Mouse (Mus musculus): ENCODE data around the gene Ep300. TPM values are rescaled to one million over a fixed set of nuclear protein-coding genes. Genes with fewer than 3 reads are reported as not detected.

Ep300 gene
- total RNA-seq (2014; rRNA removed) (42.4 and 50.1 TPM in 2 replicates), polyA plus RNA-seq (2015; fragmentation: Nextera tagmentation; extraction: Ambion mirVana) (8.6 and 15.6 TPM in 2 replicates)

DNA sequence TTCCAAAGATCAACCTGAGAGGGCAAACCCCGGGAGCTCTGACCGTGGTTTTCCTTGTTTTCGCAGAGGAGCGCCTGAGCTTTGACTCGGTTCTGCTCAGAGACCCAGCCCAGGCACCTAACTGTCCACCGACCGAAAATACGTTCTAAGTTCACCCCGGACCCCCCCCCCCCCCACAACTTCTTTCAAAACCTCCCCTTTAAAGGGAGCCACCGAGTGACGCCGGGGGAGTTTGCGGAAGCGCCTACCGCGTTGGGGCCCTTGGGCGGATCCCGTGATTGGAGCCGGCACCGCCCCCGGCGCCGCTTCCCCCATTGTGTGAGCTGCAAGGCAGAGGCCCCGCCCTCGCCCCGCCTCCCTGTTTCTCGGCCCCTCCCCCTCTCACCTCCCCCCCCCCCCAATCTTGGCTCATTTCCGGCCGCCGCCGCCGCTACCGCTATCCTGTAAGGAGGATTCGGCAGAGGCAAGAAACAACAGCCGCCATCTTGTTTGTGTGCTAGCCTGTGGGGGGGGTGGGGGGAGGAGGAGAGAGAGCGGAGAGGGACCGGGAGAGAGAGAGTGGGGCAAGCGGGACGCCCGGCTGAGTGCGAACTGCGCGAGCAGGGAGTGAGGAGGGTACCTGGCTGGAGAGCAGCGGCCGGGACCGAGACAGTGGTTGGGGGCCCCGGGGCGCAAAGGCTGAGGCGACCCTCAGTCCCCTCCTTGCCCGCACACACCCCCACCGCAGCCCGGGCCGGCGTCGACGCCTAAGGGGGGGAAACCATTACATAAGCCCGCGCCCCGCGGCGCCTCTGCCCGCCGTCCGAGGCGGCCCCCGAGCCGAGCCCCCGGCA is at the start of gene Ep300:
Ep300 (plus strand) TSS at position 439 of the 833 bp plus-strand sequence.
- Histone ChIP-seq H3K27me3 (ENCODE audit: insufficient read depth, low read length) (no peaks in the 10 kb centered on the region), H3K4me1 (ENCODE audit: insufficient read depth) (peaks cover 10% of the 10 kb centered on the region; the same call in 1 of the 2 replicates), H3K27ac (ENCODE audit: low read depth, low read length) (peak within 1 kb of the TSS; percentile 100), H3K9ac (peak within 1 kb of the TSS; percentile 100), H3K4me3 (ENCODE audit: low read depth, low read length) (peak within 1 kb of the TSS; percentile 97), H3K9me3 (ENCODE audit: low read length) (no peaks in the 10 kb centered on the region), H3K36me3 (ENCODE audit: insufficient read depth) (no peaks in the 10 kb centered on the region), H3K4me2 (ENCODE audit: low read depth) (peak within 1 kb of the TSS; percentile 83)
- no peak for TF ChIP-seq CTCF (IDR thresholded peaks at IDR 0.05; ENCODE audit: low read depth)
- WGBS: under 1% methylated on average over 38 of the region's 68 CpGs
- DNase-seq (peak; percentile 98), ATAC-seq (peak; percentile 94)

DNA sequence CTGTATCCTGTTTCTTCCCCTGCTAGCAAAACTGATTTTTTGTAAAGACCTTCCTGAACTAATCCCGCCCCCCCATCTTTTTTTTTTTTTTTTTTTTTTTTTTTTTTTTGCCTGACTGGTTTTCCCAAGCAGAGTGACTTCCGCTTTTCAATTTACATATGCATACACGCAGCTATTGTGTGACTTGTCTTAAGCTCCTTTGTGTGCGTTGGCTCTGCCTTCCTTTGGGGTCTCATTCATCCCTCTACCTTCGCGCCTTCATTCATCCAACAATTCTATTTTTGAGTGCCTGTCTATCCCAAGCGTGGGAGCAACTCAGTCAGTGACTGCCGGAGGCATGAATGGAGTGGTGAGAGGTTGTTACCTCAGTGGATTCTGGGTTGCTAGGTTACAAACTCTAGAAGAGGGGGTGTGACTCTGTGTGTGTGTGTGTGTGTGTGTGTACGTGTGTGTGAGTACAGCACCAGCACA is 49.2 kb upstream of the Ep300 start:
- peak; percentile 95 for ATAC-seq

DNA sequence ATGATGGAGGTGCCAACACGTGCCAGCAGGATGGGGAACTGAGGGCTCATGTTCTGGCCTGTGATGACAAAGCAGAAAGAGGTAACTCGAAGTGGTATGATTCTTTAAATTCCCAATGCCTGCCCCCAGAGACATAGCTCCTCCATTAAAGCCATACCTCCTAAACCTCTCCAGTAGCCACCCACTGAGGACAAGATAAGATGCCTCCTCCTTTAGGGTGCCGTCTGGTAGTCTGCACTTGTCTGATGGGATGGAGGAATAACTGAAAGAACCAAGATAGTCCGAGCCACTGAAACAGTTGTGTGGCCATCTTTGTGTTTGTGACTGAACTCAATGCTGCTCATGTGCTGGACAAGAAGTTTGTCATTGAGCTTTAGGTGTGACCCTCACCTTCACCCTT is 47.0 kb upstream of the Ep300 start:
- TF ChIP-seq CTCF (IDR thresholded peaks at IDR 0.05; ENCODE audit: low read depth): no peak
- Histone ChIP-seq H3K4me1 (ENCODE audit: insufficient read depth) (no peaks in the 10 kb centered on the region), H3K4me2 (ENCODE audit: low read depth) (no peak overlapping the region), H3K27me3 (ENCODE audit: insufficient read depth, low read length) (no peaks in the 10 kb centered on the region), H3K9ac (no peak overlapping the region), H3K36me3 (ENCODE audit: insufficient read depth) (no peaks in the 10 kb centered on the region), H3K4me3 (ENCODE audit: low read depth, low read length) (no peak overlapping the region), H3K27ac (ENCODE audit: low read depth, low read length) (no peak overlapping the region), H3K9me3 (ENCODE audit: low read length) (no peaks in the 10 kb centered on the region)
- no peak for DNase-seq
- WGBS: 87% methylated on average over 4 of the region's 4 CpGs
- ATAC-seq: no peak

More for the DNA sequence above, 49.2 kb upstream of the Ep300 start:
- no peak overlapping the region for H3K9ac ChIP-seq
- H3K27me3 ChIP-seq (ENCODE audit: insufficient read depth, low read length): no peaks in the 10 kb centered on the region
- H3K9me3 ChIP-seq (ENCODE audit: low read length): no peaks in the 10 kb centered on the region
- H3K27ac ChIP-seq (ENCODE audit: low read depth, low read length): no peak overlapping the region
- H3K4me3 ChIP-seq (ENCODE audit: low read depth, low read length): no peak overlapping the region
- DNase-seq: peak; percentile 75
- H3K4me2 ChIP-seq (ENCODE audit: low read depth): no peak overlapping the region
- no peak for TF ChIP-seq CTCF (IDR thresholded peaks at IDR 0.05; ENCODE audit: low read depth)
- WGBS: 3% methylated on average over 9 of the region's 9 CpGs
- no peaks in the 10 kb centered on the region for H3K4me1 ChIP-seq (ENCODE audit: insufficient read depth)
- no peaks in the 10 kb centered on the region for H3K36me3 ChIP-seq (ENCODE audit: insufficient read depth)

DNA sequence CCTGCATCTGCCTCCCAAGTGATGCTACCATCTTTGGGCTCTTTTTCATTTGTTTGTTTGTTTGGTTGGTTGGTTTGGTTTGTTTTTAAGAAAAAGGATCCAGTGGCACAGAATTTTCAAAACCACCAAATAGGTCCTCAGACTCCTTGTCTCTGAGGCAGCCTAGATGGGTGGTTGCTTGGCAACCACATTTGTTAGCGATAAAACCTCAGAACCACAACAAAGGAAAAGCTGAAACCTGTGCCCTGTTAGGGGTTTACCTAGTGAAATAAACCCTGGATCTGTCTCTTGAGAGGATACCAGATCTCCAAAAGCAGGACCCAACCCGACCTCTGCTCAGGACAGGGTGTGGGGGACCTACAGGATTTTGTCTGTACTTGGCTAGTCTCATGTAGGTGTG is 45.6 kb upstream of the Ep300 start:
- no peaks in the 10 kb centered on the region for H3K27me3 ChIP-seq (ENCODE audit: insufficient read depth, low read length)
- H3K9ac ChIP-seq: no peak overlapping the region
- H3K4me1 ChIP-seq (ENCODE audit: insufficient read depth): no peaks in the 10 kb centered on the region
- no peak overlapping the region for H3K4me2 ChIP-seq (ENCODE audit: low read depth)
- no peak for ATAC-seq
- H3K4me3 ChIP-seq (ENCODE audit: low read depth, low read length): no peak overlapping the region
- H3K27ac ChIP-seq (ENCODE audit: low read depth, low read length): no peak overlapping the region
- TF ChIP-seq CTCF (IDR thresholded peaks at IDR 0.05; ENCODE audit: low read depth): no peak
- no peaks in the 10 kb centered on the region for H3K36me3 ChIP-seq (ENCODE audit: insufficient read depth)
- no peaks in the 10 kb centered on the region for H3K9me3 ChIP-seq (ENCODE audit: low read length)
- 65% methylated on average over 2 of the region's 2 CpGs for WGBS
- peak; percentile 31 for DNase-seq

DNA sequence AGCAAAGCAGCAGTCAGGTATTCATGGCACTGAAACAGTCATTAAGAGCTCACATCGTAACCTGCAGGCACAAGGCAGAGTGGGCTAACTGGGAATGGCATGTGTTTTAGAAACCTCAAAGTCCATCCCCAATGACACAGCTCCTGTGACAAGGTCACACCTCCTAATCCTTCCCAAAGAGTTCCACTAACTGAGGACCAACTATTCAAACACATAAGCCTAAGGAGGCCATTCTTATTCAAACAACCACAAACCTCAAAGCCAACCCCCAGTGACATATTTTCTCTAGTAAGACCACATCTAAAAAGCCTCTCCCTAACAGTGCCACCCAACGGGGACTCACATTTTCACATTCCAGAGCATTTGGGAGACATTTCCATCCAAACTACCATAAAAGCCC is 40.2 kb upstream of the Ep300 start:
- ATAC-seq (no peak), DNase-seq (no peak)
- H3K4me2 ChIP-seq (ENCODE audit: low read depth): no peak overlapping the region
- H3K9me3 ChIP-seq (ENCODE audit: low read length): no peaks in the 10 kb centered on the region
- H3K27ac ChIP-seq (ENCODE audit: low read depth, low read length): no peak overlapping the region
- H3K4me3 ChIP-seq (ENCODE audit: low read depth, low read length): no peak overlapping the region
- H3K36me3 ChIP-seq (ENCODE audit: insufficient read depth): no peaks in the 10 kb centered on the region
- no peaks in the 10 kb centered on the region for H3K27me3 ChIP-seq (ENCODE audit: insufficient read depth, low read length)
- 93% methylated on average over 2 of the region's 2 CpGs for WGBS
- no peaks in the 10 kb centered on the region for H3K4me1 ChIP-seq (ENCODE audit: insufficient read depth)
- no peak overlapping the region for H3K9ac ChIP-seq
- TF ChIP-seq CTCF (IDR thresholded peaks at IDR 0.05; ENCODE audit: low read depth): no peak

DNA sequence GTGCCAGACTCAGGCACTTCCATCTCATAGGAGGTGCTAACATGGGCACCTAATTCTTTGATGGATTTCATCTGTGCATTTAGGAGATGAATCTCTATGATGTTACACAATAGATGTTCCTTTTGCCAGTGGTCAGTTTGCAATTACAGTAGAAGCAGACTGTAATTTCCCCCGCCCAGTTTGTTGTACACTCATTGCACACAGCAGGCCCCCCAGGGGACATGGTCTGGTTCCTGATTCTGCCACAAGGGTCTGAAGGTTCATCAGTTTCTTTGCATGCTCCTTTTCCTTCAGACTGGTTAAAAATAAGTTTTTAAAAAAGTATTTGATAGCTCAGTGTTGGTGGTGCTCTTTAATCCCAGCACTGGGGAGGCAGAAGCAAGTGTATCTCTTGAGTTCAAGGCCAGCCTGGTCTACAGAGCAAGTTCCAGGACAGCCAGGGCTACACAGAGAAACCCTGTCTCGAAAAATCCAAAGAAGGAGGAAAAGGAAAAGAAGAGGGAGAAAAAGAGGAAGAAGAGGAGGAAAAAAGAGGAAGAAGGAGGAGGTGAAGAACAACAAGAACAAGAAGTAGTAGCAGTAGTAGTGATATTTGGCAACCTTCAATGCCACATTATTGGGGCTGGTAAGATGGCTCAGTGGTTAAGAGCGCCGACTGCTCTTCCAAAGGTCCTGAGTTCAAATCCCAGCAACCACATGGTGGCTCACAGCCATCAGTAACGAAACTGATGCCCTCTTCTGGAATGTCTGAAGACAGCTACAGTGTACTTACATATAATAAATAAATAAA is 39.6 kb upstream of the Ep300 start:
- ATAC-seq: no peak
- DNase-seq: no peak

More for the DNA sequence above, 39.6 kb upstream of the Ep300 start:
- no peak overlapping the region for H3K27ac ChIP-seq (ENCODE audit: low read depth, low read length)
- H3K9me3 ChIP-seq (ENCODE audit: low read length): no peaks in the 10 kb centered on the region
- 80% methylated on average over 5 of the region's 5 CpGs for WGBS
- H3K4me3 ChIP-seq (ENCODE audit: low read depth, low read length): no peak overlapping the region
- no peaks in the 10 kb centered on the region for H3K36me3 ChIP-seq (ENCODE audit: insufficient read depth)
- no peaks in the 10 kb centered on the region for H3K4me1 ChIP-seq (ENCODE audit: insufficient read depth)
- no peak overlapping the region for H3K9ac ChIP-seq
- TF ChIP-seq CTCF (IDR thresholded peaks at IDR 0.05; ENCODE audit: low read depth): no peak
- no peaks in the 10 kb centered on the region for H3K27me3 ChIP-seq (ENCODE audit: insufficient read depth, low read length)
- H3K4me2 ChIP-seq (ENCODE audit: low read depth): no peak overlapping the region
